Mouse (Mus musculus) fat pad, adult 2 months (tissue): ENCODE results near the gene Slc46a2.

Source experiments
- DNase-seq: peaks from one replicate; pipeline ENCODE4 v3.0.0-alpha.2; 2011; ENCODE audit warnings: low read depth, low spot score; ENCODE audit errors: extremely low read depth

Gene Slc46a2

DNA sequence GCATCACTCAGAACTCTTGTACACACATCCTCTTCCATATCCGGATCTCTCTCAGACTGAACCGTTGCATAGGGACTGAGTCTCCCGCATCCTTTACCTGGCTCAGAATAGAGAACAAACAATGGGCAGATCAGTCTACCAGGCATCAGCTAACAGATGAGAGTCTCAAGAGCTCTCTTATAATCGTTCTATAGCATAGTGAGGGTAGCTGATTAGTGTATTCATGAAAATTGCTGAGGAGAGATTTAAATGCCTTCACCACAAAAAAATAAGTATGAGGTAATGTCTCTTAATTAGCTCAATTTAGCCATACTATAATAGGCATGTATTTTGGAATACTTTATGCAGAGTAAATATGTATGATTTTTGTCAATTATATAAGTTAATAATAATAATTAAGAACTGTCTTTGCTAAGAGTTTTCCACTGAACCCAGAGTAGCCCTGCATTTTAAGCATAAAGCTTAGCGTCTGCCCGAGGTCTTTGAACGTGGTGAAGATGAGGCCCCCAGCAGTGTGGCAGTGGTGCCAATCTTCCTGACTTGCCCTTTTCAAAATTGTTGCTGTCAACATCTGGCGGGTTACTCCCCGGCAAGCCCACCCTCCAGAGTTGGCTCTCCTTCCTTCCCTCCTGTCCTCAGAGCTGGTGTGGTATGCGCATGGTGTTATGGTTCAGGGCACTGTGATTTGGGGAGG is 23.0 kb downstream of the Slc46a2 start:
- no peak for DNase-seq

DNA sequence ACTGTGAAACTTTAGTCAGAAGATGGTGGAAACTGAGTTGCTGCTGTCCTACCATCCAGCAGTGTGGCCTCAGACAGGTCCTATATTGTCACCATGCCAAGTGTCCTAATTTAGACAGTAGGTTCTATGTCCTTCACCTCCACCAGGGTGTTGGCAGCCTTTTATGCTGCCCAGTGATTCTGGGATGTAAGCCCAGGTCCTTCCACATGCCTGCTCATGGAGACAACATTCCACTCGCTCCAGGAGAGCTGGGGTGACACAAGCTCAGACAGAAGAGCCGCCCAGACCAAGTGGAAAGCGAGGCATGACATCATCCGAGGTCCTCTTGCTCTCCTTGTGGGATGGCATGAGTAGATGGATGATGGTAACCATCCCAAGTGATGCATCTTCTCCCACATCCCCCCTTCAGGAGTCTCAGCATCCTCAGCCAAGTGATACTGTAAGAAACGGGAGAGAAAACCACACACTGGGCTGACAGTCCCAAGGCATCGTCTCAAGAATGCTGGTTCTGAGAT is 24.7 kb downstream of the Slc46a2 start:
- no peak for DNase-seq

DNA sequence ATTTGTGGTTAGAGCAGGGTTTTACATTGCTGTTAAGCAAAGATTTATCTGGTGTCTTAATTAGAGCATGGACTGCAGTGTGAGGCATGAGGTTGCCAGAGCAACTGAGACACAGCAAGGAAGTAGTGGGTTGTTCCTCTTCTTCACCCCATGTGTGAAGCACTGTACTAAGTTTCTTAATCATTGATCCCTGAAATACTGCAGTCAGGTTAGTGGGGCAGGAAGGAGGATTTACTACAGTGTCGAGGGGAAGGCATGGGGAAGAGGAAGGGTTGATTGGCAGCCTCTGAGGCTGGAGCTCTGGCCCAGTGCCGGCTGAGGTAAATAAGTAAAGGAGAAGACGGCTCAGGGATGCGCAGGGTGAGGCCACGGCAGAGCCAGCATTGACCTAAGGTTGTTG is 26.8 kb downstream of the Slc46a2 start:
- DNase-seq = no peak

DNA sequence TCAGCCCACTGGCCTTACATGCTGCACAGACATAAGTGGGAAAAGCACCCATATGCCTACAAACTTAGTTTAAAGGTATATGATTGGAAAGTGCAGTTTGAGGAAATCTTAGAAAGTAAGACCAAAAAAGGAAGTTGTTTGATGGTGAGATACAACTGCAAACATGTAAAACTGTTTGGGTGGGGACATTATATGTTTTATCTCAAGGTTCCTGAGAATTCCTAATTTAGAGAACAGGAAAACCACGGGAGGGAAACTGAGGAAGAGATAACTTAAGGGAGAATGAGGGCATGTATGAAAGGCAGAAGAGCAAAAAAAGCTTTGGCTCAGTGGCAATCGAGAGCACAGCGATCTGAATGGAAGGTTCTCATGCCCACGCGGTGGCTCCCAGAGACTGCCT is 27.8 kb downstream of the Slc46a2 start:
- no peak for DNase-seq

DNA sequence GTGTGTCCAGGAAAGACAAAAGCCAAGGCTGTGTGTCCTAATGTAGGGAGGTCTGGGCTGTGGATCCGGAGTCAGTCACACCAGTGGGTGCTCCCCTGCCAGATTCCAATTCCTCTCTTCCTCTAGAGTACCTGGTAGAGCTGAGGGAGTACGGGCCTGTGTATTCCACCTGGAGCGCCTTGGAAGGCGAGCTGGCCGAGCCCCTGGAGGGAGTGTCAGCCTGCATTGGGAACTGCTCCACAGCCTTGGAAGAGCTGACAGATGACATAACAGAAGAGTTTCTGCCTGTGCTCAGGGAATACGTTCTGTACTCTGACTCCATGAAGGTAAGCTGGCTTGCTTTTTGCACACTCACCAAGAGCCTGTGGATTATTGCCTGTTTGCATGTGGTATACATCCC is 28.6 kb downstream of the Slc46a2 start:
- no peak for DNase-seq

DNA sequence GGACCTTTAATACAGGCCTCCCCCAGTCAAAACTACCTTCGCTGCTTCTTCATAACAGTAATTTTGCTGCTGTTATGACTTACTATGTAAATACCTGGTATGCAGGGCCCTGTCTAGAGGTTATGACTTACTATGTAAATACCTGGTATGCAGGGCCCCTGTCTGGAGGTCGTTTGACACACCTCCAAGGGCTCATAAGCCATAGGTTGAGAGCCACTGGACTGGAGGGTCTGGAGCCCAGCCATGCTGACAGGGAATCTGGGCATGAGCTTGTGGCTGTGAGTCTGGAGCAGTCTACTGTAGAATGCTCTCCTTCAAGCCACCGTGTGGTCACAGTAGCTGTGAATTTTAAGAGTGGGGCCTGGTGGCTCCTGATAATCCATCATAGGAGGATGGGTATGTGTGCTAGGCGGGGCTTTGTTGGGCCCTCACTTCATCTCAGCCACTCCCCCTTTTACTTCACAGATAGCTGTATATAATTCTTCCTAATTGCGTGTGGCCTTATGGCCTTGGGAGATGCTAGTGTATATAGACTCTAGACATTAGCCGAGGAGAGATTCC is 30.6 kb downstream of the Slc46a2 start:
- DNase-seq = no peak

DNA sequence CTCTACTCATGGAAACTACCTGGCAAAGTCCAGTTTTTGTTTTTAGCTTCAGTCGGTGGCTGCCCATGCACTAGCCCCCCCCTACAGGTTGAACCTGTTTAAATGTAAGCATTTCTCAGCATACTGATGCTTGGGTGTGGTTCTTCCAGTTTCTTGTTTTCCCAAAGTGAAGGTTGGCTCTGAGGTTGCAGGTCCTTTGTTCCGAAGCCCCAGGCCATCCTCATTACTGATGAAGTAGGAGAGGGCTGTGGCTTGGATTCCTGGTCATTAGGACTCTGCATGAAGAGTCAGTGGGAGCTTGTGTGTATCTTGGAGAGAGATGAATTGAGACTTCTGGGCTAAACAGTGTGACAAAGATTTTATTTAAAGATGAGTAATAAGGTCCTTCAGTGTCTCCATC is 33.6 kb downstream of the Slc46a2 start:
- DNase-seq = no peak

DNA sequence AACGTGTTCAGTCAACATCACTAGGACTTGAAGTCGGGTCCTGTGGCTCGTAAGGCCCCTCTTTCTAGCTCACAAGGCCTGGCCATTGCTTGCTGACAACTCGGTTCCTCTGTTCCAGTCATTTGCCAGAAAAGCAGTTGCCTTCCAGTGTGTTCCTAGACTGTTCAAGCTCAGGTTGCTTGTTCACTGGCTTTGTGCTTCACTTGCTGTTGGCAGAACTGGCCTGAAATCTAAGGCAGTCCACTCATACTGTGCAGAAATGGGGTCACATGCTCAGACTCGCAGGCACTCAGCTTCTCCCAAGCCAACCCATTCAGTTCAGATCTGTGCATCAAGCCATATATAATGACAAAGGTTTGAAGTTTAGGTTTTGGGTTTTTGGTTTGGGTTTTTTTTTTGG is 34.1 kb downstream of the Slc46a2 start:
- DNase-seq = no peak

DNA sequence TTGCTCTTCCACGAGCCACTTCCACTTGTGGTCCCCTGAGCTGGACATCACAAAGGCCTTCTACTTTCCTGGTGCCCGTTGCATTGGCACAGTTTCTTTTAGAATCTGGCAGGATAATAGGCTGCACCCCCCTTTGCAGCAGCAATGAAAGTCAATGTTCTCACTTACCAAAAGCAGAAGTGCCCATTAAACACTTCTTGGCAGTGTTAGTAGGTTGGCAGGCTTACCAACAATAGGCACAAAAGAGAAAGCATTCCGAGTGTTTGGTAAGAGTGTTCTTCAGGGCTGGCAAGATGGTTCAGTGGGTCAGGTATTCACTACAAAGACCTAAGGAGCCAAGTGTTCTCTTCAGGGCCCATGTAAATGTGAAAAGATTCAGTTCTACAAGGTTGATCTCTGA is 35.4 kb downstream of the Slc46a2 start:
- DNase-seq = no peak

GRCm38 (mm10) chr4:59878595-59878994 is 36.3 kb downstream of the Slc46a2 start:
- no peak for DNase-seq

GRCm38 (mm10) chr4:59877025-59877424 is 37.8 kb downstream of the Slc46a2 start:
- no peak for DNase-seq

DNA sequence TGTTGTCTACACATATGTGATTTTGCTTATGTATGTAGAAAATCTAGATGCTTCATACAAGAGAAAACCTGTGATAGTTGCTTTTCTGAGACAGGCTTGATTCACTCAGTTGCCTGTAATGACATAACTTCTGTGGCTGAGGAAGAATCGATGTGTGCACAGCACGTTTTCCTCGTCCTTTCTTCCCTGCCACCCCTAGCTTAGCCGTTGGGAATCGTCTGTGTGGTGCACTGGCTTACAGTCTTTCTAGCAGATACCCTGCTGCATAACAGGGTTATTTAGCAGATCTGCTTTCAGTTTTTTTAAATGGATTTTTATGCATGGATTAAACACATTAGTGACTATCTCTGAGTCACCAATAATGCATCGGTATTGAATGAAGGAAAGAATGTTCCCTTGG is 38.3 kb downstream of the Slc46a2 start:
- no peak for DNase-seq

DNA sequence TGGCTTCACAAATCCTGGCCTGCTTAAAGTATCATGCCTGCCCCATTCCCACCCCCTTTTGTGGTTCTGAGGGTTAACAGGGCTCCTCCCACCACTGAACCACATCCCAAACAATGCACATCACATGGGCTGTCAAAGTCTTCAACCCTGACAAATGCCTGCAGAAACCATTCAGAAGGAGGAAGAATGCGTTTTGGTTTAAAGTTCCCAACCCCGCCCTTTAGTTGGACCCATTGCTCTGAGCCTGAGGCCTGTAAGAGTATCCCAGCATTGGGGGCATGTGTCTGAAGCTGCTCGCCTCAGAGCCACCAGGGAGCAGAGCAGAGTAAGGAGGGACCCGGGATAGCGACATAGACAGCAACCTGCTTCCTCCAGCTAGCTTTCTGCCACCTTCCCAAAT is 41.0 kb downstream of the Slc46a2 start:
- DNase-seq = no peak

- no peak for DNase-seq
Observed at GRCm38 (mm10) chr4:59873240-59873639, 41.6 kb downstream of the Slc46a2 start.

GRCm38 (mm10) chr4:59870859-59871591 is 43.8 kb downstream of the Slc46a2 start:
- DNase-seq = no peak

DNA sequence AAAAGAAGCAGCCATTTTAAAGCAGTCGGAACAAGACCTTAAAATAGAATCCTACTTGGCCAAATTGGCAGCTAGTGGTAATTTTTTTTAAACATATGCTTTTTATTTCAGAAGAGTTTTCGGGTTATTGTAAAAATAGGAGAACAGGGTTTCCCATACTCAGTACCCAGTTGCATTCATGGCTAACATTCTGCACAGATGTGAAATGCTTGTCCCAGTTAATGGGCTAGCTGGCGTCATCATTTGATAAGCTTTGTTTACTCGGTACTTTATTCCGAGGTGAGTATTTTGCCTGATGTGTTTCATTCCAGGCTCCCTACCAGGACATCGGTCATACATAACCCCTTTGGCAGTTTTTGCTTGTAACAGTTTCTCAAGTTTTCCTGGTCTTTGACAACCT is 44.4 kb downstream of the Slc46a2 start:
- no peak for DNase-seq

DNA sequence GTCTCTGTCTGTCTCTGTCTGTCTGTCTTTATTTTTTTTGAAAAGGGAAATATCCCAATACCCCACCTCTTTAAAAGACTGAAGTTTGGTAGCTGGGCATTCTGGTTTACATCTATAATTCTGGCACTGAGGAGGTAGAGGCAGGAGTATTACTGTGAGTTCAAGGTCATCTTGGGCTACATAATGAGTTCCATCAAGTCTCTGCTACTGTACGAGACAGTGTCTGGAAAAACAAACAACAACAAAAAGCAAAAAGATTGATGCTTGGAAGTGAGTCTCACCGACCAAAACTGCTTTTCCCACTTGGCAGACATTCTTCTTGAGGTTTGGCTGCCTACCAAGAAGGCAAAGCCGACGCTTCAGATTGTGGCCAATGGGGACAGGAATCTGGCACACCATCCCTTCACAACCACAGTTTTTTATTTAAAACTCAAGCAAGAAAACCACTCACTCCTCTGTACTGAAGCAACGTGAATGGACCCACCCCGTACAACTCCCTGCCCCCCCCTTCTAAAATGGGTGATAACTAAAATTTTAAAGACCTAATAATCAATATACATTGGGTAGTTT is 45.3 kb downstream of the Slc46a2 start:
- no peak for DNase-seq

- DNase-seq = no peak
Observed at GRCm38 (mm10) chr4:59868086-59868485, 46.8 kb downstream of the Slc46a2 start.

DNA sequence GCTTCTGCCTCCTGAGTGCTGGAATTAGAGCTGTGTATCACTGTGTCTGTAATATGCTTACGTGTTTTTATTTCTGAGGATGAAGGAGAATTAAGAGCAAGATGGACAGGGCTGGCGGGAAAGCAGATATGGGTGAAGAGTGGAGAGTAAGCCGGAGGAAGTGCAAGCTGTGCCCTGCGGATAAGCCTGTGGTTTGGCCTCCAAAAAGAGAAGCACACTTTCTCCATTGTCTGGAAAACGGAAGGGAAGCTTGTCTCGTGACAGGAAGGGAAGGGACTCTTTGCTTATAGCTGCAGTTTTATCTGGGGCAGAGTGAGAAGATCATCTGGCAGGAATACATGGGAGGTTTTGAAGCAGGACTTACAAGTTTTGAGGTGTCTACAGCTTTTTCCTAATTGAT is 51.0 kb downstream of the Slc46a2 start:
- no peak for DNase-seq

DNA sequence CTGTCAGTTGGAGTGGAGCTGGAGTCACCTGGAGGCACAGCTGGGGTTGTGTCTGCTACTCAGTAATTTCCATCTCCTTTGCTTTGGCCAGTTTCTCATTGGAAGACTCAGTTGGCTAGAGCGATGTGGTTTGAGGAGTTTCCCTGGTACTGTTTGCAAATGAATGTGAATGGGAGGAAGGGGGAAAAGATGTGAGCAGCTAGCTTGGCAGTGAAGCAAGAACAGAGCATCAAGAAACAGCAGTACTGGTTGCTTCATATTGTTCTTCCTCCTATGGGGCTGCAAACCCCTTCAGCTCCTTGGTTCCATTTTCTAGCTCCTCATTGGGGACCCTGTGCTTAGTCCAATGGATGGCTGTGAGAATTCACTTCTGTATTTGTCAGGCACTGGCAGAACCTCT is 52.5 kb downstream of the Slc46a2 start:
- no peak for DNase-seq

DNA sequence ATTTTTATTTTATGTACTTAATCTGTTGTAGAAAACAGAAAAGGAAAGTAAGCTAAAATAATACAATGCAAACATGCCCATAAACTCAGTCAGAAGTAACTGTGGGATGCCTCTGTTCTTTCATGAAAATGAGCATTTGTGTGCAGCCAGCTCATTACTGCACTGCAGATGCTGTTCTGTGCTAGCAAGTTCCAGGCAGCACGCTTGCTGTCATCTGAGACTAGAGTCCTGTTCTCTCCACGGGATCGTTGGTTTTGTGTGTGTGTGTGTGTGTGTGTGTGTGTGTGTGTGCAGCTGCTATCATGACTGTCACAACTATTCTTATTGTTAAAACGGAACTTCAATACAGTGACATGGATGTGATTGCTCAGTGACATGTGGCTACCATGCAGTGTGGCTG is 53.0 kb downstream of the Slc46a2 start:
- DNase-seq = no peak

DNA sequence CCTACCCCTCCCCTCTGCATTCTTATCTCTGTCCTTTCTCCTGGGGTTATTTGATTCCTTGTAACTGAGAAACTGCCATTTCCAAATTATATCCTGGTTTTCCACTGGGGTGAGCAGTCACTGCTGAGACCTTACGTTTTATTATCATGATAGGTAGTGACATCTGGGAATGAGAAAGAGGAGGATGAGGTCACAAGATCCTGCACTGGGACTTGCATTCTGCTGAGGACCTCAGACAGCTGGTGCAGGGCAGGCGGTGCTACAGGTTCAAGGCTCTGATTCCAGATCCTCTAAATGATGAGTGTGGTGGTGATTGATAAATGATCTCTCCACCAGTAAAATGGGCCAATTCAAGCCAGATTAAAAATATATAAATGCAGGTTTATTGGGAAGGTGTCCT is 54.4 kb downstream of the Slc46a2 start:
- DNase-seq = no peak
